Mouse (Mus musculus): Measurements from ENCODE around the gene F2r.

Gene F2r

GRCm38 (mm10) chr13:95632144-95632543 lies 13.9 kb upstream of the F2r start:
- no peak for DNase-seq (ENCODE audit: low spot score)

- no peak for DNase-seq (ENCODE audit: low spot score)
These were observed 12.5 kb upstream of the F2r start for GRCm38 (mm10) chr13:95630747-95631146.

- no peak for DNase-seq (ENCODE audit: low spot score)
These were observed 11.5 kb upstream of the F2r start for GRCm38 (mm10) chr13:95629751-95630150.

- no peak for DNase-seq (ENCODE audit: low spot score)
These were observed 8.4 kb upstream of the F2r start for GRCm38 (mm10) chr13:95626696-95627095.

- no peak for DNase-seq (ENCODE audit: low spot score)
These were observed 4.8 kb upstream of the F2r start for GRCm38 (mm10) chr13:95623042-95623441.

- no peak for DNase-seq (ENCODE audit: low spot score)
These were observed 3.3 kb upstream of the F2r start for GRCm38 (mm10) chr13:95621563-95621962.

- DNase-seq (ENCODE audit: low spot score), result no peak
These were observed 572 bp upstream of the F2r start for GRCm38 (mm10) chr13:95618859-95619258.

- no peak for DNase-seq (ENCODE audit: low spot score)
These were observed 566 bp downstream of the F2r start for GRCm38 (mm10) chr13:95617671-95618171.

GRCm38 (mm10) chr13:95617082-95617670 lies 1.1 kb downstream of the F2r start:
- no peak for DNase-seq (ENCODE audit: low spot score)

GRCm38 (mm10) chr13:95616512-95616911 lies 1.8 kb downstream of the F2r start:
- no peak for DNase-seq (ENCODE audit: low spot score)

GRCm38 (mm10) chr13:95614757-95615156 lies 3.5 kb downstream of the F2r start:
- DNase-seq (ENCODE audit: low spot score), result no peak

GRCm38 (mm10) chr13:95612243-95612642 lies 6.0 kb downstream of the F2r start:
- DNase-seq (ENCODE audit: low spot score), result no peak

GRCm38 (mm10) chr13:95611752-95612151 lies 6.5 kb downstream of the F2r start:
- no peak for DNase-seq (ENCODE audit: low spot score)

GRCm38 (mm10) chr13:95610786-95611562 lies 7.3 kb downstream of the F2r start:
- no peak for DNase-seq (ENCODE audit: low spot score)

GRCm38 (mm10) chr13:95609088-95609420 lies 9.2 kb downstream of the F2r start:
- DNase-seq (ENCODE audit: low spot score), result no peak

GRCm38 (mm10) chr13:95608416-95609087 lies 9.7 kb downstream of the F2r start:
- no peak for DNase-seq (ENCODE audit: low spot score)

GRCm38 (mm10) chr13:95607019-95607418 lies 11.3 kb downstream of the F2r start:
- DNase-seq (ENCODE audit: low spot score), result no peak

- no peak for DNase-seq (ENCODE audit: low spot score)
These were observed 14.0 kb downstream of the F2r start for GRCm38 (mm10) chr13:95604288-95604687.

GRCm38 (mm10) chr13:95599833-95600359 lies 18.4 kb downstream of the F2r start:
- DNase-seq (ENCODE audit: low spot score), result no peak

- no peak for DNase-seq (ENCODE audit: low spot score)
These were observed 19.9 kb downstream of the F2r start for GRCm38 (mm10) chr13:95598232-95598920.

GRCm38 (mm10) chr13:95597578-95597977 lies 20.7 kb downstream of the F2r start:
- DNase-seq (ENCODE audit: low spot score), result no peak

GRCm38 (mm10) chr13:95596689-95597088 lies 21.6 kb downstream of the F2r start:
- no peak for DNase-seq (ENCODE audit: low spot score)
